Mouse (Mus musculus) neural tube, embryonic 11.5 days (tissue): Measurements from ENCODE around the gene Pla2g5. TPM values are rescaled to one million over a fixed set of nuclear protein-coding genes. Genes with fewer than 3 reads are reported as not detected.
"Not testable (repeated sequence)": the region's sequence is repeated elsewhere in the genome, so short reads cannot be mapped to it uniquely, and the experiment has no call there.

Experiments used
- ATAC-seq: fragments of 200-750 bp; cut with Nextera tagmentation; 2 replicates; pipeline ENCODE4 v1.8.0; 2017; ENCODE audit warnings: moderate number of reproducible peaks, mild to moderate bottlenecking, moderate TSS enrichment, moderate library complexity; ENCODE audit not compliant: insufficient read depth, low FRiP score, low TSS enrichment
- DNase-seq: peaks from one replicate; pipeline ENCODE4 v3.0.0-alpha.2; 2015; ENCODE audit warnings: low spot score
- H3K27ac ChIP-seq: fragments of 300-500 bp; sonication (generic); 2 replicates; pipeline ENCODE4 v1.5.1; 2014; ENCODE audit warnings: low read depth, mild to moderate bottlenecking, low read length
- H3K27me3 ChIP-seq: fragments of 300-500 bp; sonication (generic); 2 replicates; pipeline ENCODE4 v1.6.1; 2014; ENCODE audit warnings: mild to moderate bottlenecking, low read length, mixed read lengths; ENCODE audit not compliant: control insufficient read depth, insufficient read depth
- H3K36me3 ChIP-seq: fragments of 300-500 bp; sonication (generic); 2 replicates; pipeline ENCODE4 v1.6.1; 2014; ENCODE audit warnings: mild to moderate bottlenecking, low read length, moderate library complexity, mixed read lengths; ENCODE audit not compliant: control insufficient read depth, insufficient read depth
- H3K4me1 ChIP-seq: fragments of 300-500 bp; sonication (generic); 2 replicates; pipeline ENCODE4 v1.6.1; 2014; ENCODE audit warnings: low read length, mixed read lengths; ENCODE audit not compliant: control insufficient read depth, insufficient read depth
- H3K4me2 ChIP-seq: fragments of 300-500 bp; sonication (generic); 2 replicates; pipeline ENCODE4 v1.6.1; 2014; ENCODE audit warnings: low read depth, mild to moderate bottlenecking, moderate library complexity
- H3K4me3 ChIP-seq: fragments of 300-500 bp; sonication (generic); 2 replicates; pipeline ENCODE4 v1.5.1; 2014; ENCODE audit warnings: low read depth, low read length
- H3K9ac ChIP-seq: fragments of 300-500 bp; sonication (generic); 2 replicates; pipeline ENCODE4 v1.6.1; 2014; ENCODE audit warnings: mild to moderate bottlenecking, low read length
- H3K9me3 ChIP-seq: fragments of 300-500 bp; sonication (generic); 2 replicates; pipeline ENCODE4 v1.6.1; 2016; ENCODE audit warnings: low read length; ENCODE audit not compliant: control insufficient read depth
- WGBS: fragments of 180-500 bp; shearing (Covaris S2); extraction: QIAGEN DNeasy Blood & Tissue Kit; methylation state at CpG from one replicate; pipeline ENCODE4 v1.1.7; 2014; 5-methylcytosine and 5-hydroxymethylcytosine counted together
- polyA plus RNA-seq: library from polyadenylated mRNA; unstranded; fragments of >200 nt; fragmentation: Nextera tagmentation; extraction: Ambion mirVana; gene quantifications from 2 replicates; pipeline ENCODE4 v1.2.1, GENCODE M21; 2014

The Pla2g5 gene
- polyA plus RNA-seq, 1 experiment from 2014 or later, result not detected

GRCm38 (mm10) chr4:138880811-138881584, 17.7 kb upstream of the Pla2g5 start:
- Histone ChIP-seq H3K9me3 (no peaks in the 10 kb centered on the region), H3K9ac (no peak overlapping the region), H3K27me3 (no peaks in the 10 kb centered on the region), H3K4me1 (0 out of 2 replicates have a peak, but pooled peaks cover 6% of the 10 kb centered on the region), H3K4me2 (no peak overlapping the region), H3K4me3 (no peak overlapping the region), H3K36me3 (no peaks in the 10 kb centered on the region), H3K27ac (no peak overlapping the region)
- no peak for ATAC-seq
- no peak for DNase-seq
- 80% methylated on average over 7 of the region's 7 CpGs for WGBS

- H3K36me3 ChIP-seq, result no peaks in the 10 kb centered on the region
- DNase-seq (no peak), ATAC-seq (no peak)
- no peaks in the 10 kb centered on the region for H3K9me3 ChIP-seq
- H3K4me1 ChIP-seq, result 0 out of 2 replicates have a peak, but pooled peaks cover 6% of the 10 kb centered on the region
- no peaks in the 10 kb centered on the region for H3K27me3 ChIP-seq
- no peak overlapping the region for H3K4me3 ChIP-seq
- 81% methylated on average over 11 of the region's 11 CpGs for WGBS
- no peak overlapping the region for H3K4me2 ChIP-seq
- no peak overlapping the region for H3K9ac ChIP-seq
- H3K27ac ChIP-seq, result no peak overlapping the region
Measured at GRCm38 (mm10) chr4:138879808-138880207, 16.5 kb upstream of the Pla2g5 start.

DNA sequence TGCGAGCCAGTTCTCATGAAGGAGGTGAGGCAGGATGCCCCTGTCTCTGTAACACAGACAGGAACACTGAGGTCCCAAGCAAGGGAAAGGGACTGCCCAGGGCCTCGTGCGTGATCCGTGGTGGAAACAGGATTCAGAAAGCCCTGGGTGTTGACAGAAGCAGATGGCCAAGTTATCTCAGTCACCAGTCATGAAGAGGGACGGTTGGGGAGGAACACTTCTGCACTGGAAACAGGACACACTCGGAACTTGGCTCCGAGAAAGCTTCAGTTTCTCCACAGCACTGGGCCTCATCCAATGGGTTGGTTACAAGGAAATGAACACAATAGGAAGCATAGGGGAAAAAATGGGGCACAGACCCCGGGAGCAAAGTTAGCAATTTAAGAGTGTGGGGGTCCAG, 15.5 kb upstream of the Pla2g5 start:
- Histone ChIP-seq H3K27ac (no peak overlapping the region), H3K9me3 (no peaks in the 10 kb centered on the region), H3K4me1 (0 out of 2 replicates have a peak, but pooled peaks cover 6% of the 10 kb centered on the region), H3K4me3 (no peak overlapping the region), H3K27me3 (no peaks in the 10 kb centered on the region), H3K36me3 (no peaks in the 10 kb centered on the region), H3K4me2 (no peak overlapping the region), H3K9ac (no peak overlapping the region)
- DNase-seq, result no peak
- no peak for ATAC-seq
- 53% methylated on average over 8 of the region's 8 CpGs for WGBS

DNA sequence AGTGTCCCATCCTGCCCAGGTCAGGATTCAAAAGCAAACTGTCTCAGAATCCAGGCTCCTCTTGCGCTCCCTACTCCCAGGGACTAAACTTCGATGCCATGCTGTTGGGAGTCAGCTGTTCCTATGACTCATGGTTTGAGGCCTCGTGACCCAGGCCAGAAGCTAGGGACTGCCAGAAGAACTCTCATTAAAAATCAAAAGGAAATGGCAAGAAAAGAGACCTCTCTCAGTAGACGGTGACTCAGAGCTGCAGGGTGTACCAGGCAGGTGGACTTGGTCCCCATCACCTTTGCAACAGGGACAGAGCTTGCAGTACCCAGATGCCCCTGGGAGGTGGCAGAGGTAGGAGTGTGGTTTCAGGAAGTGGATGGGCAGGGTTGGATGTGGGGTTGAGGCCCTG, 14.4 kb upstream of the Pla2g5 start, which contains the start of gene Pla2g2e:
Gene Pla2g2e, plus strand, starts transcription at position 212 of the 400 bp plus-strand sequence.
- Histone ChIP-seq H3K4me1 (0 out of 2 replicates have a peak, but pooled peaks cover 6% of the 10 kb centered on the region), H3K9ac (no peak within 1 kb of the TSS), H3K9me3 (no peaks in the 10 kb centered on the region), H3K4me3 (no peak within 1 kb of the TSS), H3K27ac (no peak within 1 kb of the TSS), H3K27me3 (no peaks in the 10 kb centered on the region), H3K4me2 (no peak within 1 kb of the TSS), H3K36me3 (no peaks in the 10 kb centered on the region)
- whole genome bisulfite sequencing, result 83% methylated on average over 4 of the region's 4 CpGs
- ATAC-seq, result no peak
- DNase-seq, result no peak

DNA sequence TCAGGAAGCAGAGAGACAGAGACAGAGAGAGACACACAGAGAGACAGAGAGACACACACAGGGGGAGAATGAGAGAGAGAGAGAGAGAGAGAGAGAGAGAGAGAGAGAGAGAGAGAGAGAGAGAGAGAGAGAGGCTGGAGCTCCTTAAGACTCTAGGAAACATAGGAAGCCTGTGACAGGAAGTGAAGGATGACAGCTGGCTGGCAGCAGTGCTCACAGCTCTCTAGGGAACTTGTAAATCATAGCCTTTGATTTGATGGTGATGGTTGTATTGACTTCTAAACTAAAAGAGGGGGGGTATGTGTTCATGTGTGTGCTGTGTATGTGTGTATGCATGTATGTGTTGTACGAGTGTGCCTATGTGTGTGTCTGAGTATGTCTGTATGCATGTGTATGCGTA, 12.7 kb upstream of the Pla2g5 start:
- WGBS, result 95% methylated on average over 2 of the region's 2 CpGs
- Histone ChIP-seq H3K9me3 (no peaks in the 10 kb centered on the region), H3K27me3 (no peaks in the 10 kb centered on the region), H3K4me2 (no peak overlapping the region), H3K4me1 (no peaks in the 10 kb centered on the region), H3K9ac (no peak overlapping the region), H3K36me3 (no peaks in the 10 kb centered on the region), H3K27ac (no peak overlapping the region), H3K4me3 (no peak overlapping the region)
- DNase-seq (no peak), ATAC-seq (no peak)

GRCm38 (mm10) chr4:138875275-138875674, 12.0 kb upstream of the Pla2g5 start:
- not testable (repeated sequence) for H3K4me2 ChIP-seq, H3K36me3 ChIP-seq, H3K9me3 ChIP-seq, H3K4me1 ChIP-seq, H3K27ac ChIP-seq, H3K9ac ChIP-seq, ATAC-seq, H3K4me3 ChIP-seq, DNase-seq, H3K27me3 ChIP-seq
- WGBS, result 92% methylated on average over 2 of the region's 2 CpGs

GRCm38 (mm10) chr4:138873864-138874263, 10.6 kb upstream of the Pla2g5 start, which contains the start of gene Gm13030:
Gm13030 (minus strand) TSS chr4:138873964.
- Histone ChIP-seq H3K27me3 (no peaks in the 10 kb centered on the region), H3K36me3 (no peaks in the 10 kb centered on the region), H3K4me1 (no peaks in the 10 kb centered on the region), H3K9ac (no peak within 1 kb of the TSS), H3K4me3 (no peak within 1 kb of the TSS), H3K9me3 (no peaks in the 10 kb centered on the region), H3K4me2 (no peak within 1 kb of the TSS), H3K27ac (no peak within 1 kb of the TSS)
- 87% methylated on average over 6 of the region's 6 CpGs for WGBS
- DNase-seq, result no peak
- ATAC-seq, result no peak

DNA sequence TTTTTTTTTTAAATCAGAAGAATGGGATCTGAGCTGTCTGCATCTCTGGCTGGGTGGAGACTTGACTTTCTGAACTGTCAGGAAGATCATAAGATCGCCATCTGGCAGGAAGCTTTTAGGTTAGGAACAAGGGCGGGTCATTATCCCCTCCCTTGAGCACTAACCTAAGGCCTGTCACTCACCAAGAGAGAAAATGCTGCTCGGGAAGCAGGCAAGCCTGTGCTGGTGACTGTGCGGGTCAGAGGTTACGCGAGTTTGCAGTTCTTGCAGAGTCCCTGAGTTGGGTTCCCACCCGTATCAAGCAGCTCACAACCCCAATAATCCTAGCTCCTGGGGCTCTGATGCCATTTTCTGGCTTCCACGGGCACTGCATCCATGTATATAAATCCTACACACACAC, 5.4 kb upstream of the Pla2g5 start:
- no peaks in the 10 kb centered on the region for H3K9me3 ChIP-seq
- 55% methylated on average over 8 of the region's 8 CpGs for WGBS
- no peaks in the 10 kb centered on the region for H3K36me3 ChIP-seq
- DNase-seq, result no peak
- H3K27ac ChIP-seq, result no peak overlapping the region
- H3K4me1 ChIP-seq, result no peaks in the 10 kb centered on the region
- H3K9ac ChIP-seq, result no peak overlapping the region
- no peak overlapping the region for H3K4me3 ChIP-seq
- ATAC-seq, result no peak
- no peaks in the 10 kb centered on the region for H3K27me3 ChIP-seq
- no peak overlapping the region for H3K4me2 ChIP-seq

- Histone ChIP-seq H3K4me2 (no peak overlapping the region), H3K9me3 (no peaks in the 10 kb centered on the region), H3K9ac (no peak overlapping the region), H3K4me3 (no peak overlapping the region), H3K27me3 (no peaks in the 10 kb centered on the region), H3K4me1 (no peaks in the 10 kb centered on the region), H3K27ac (no peak overlapping the region), H3K36me3 (no peaks in the 10 kb centered on the region)
- 14% methylated on average over 7 of the region's 7 CpGs for WGBS
- ATAC-seq (no peak), DNase-seq (peak; percentile 74)
Measured at GRCm38 (mm10) chr4:138866413-138866812, 3.1 kb upstream of the Pla2g5 start.
